Mouse (Mus musculus) liver, adult 2 months (tissue): ENCODE data around the gene Prune2. TPM values are rescaled to one million over a fixed set of nuclear protein-coding genes. Genes with fewer than 3 reads are reported as not detected.

Experiments
- DNase-seq: peaks from one replicate; pipeline ENCODE4 v3.0.0-alpha.2; 2011; ENCODE audit warnings: low read depth, low spot score; ENCODE audit errors: extremely low read depth
- H3K27ac ChIP-seq: fragments of 200-500 bp; replicated peaks from 2 replicates; pipeline ENCODE4 v1.5.1; 2012; ENCODE audit warnings: low read depth, mild to moderate bottlenecking, control low read depth, inconsistent platforms, low read length; ENCODE audit not compliant: insufficient read depth
- H3K27me3 ChIP-seq: fragments of 200-500 bp; 2 replicates; pipeline ENCODE4 v1.6.1; 2012; ENCODE audit warnings: mild to moderate bottlenecking, moderate library complexity, low read length, inconsistent platforms; ENCODE audit not compliant: control insufficient read depth, insufficient read depth
- H3K36me3 ChIP-seq: fragments of 200-500 bp; 2 replicates; pipeline ENCODE4 v1.6.1; 2012; ENCODE audit warnings: low read length, inconsistent platforms; ENCODE audit not compliant: control insufficient read depth, insufficient read depth
- H3K4me1 ChIP-seq: fragments of 200-500 bp; 2 replicates; pipeline ENCODE4 v1.6.1; 2011; ENCODE audit warnings: low read length; ENCODE audit not compliant: control insufficient read depth, insufficient read depth
- H3K4me3 ChIP-seq: fragments of 200-500 bp; 2 replicates; pipeline ENCODE4 v1.5.1; 2011; ENCODE audit warnings: low read depth, mild to moderate bottlenecking, control low read depth, low read length, moderate library complexity; ENCODE audit not compliant: insufficient read depth
- H3K79me2 ChIP-seq: fragments of 200-500 bp; 2 replicates; pipeline ENCODE4 v1.6.1; 2012; ENCODE audit warnings: inconsistent platforms, mild to moderate bottlenecking, low read length, moderate library complexity; ENCODE audit not compliant: control insufficient read depth, insufficient read depth
- H3K9ac ChIP-seq: fragments of 200-500 bp; 2 replicates; pipeline ENCODE4 v1.6.1; 2012; ENCODE audit warnings: low read depth, mild to moderate bottlenecking, control low read depth, inconsistent platforms, low read length
- CTCF ChIP-seq: fragments of 200-500 bp; IDR thresholded peaks from 2 replicates; pipeline ENCODE4 v1.5.1; 2011; ENCODE audit warnings: low read depth, low read length, control low read depth
- POLR2A ChIP-seq: fragments of 200-500 bp; IDR thresholded peaks from 2 replicates; pipeline ENCODE4 v1.6.1; 2011; ENCODE audit warnings: low read length, control low read depth; ENCODE audit not compliant: insufficient read depth; ENCODE audit errors: extremely low read depth
- WGBS: fragments of 180-500 bp; shearing (Covaris S2); methylation state at CpG from one replicate; pipeline ENCODE4 v1.1.7; 2018; 5-methylcytosine and 5-hydroxymethylcytosine counted together
- polyA plus RNA-seq: library from polyadenylated mRNA; depleted of rRNA; stranded (reverse); fragments of >200 nt; gene quantifications from 2 replicates; pipeline ENCODE4 v1.2.3, GENCODE M21; 2012
- total RNA-seq: library from RNA; depleted of rRNA; stranded (reverse); fragments of >200 nt; gene quantifications from 2 replicates; pipeline ENCODE4 v1.2.3, GENCODE M21; 2014

Gene Prune2
- total and polyA plus RNA-seq, 2 experiments: 0.06 to 0.55 TPM

DNA sequence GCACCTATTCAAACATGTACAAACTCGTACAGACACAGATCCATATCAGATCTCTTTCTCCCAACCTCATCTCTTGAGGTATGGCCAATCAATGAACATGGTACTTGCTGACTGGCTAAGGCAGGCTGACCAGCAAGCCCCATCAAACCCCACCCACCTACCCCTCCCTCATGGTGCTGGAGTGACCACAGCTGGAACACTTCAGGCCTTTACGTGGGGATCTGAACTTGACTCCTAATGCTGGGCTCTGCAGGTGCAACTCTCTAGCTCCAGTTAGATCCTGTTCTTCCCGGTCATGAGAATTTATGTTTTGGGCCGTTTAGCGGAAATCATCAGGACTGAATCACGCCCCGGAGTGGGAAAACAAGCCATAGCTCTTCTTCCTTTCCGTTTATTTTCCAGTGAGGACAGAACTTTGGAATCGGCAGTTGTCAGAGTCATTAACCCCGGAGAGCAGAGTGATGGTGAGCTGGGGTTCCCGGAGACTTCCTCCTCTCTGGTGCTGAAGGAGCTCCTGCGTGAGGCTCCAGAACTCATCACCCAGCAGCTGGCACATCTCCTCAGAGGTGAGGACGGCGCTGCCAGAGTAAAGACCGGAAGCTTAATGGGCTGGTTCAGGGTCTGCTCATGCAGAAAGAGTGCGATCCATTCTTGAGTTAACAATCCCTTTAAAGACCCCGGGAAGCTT, 50.4 kb downstream of the Prune2 start:
- no peak for DNase-seq
- Histone ChIP-seq H3K4me1 (no peaks in the 10 kb centered on the region), H3K36me3 (no peaks in the 10 kb centered on the region), H3K27me3 (no peaks in the 10 kb centered on the region), H3K9ac (no peak overlapping the region), H3K27ac (no peak overlapping the region), H3K79me2 (no peaks in the 10 kb centered on the region), H3K4me3 (no peak overlapping the region)
- 73% methylated on average over 17 of the region's 17 CpGs for WGBS
- no peak for TF ChIP-seq CTCF
- no peak for TF ChIP-seq POLR2A

DNA sequence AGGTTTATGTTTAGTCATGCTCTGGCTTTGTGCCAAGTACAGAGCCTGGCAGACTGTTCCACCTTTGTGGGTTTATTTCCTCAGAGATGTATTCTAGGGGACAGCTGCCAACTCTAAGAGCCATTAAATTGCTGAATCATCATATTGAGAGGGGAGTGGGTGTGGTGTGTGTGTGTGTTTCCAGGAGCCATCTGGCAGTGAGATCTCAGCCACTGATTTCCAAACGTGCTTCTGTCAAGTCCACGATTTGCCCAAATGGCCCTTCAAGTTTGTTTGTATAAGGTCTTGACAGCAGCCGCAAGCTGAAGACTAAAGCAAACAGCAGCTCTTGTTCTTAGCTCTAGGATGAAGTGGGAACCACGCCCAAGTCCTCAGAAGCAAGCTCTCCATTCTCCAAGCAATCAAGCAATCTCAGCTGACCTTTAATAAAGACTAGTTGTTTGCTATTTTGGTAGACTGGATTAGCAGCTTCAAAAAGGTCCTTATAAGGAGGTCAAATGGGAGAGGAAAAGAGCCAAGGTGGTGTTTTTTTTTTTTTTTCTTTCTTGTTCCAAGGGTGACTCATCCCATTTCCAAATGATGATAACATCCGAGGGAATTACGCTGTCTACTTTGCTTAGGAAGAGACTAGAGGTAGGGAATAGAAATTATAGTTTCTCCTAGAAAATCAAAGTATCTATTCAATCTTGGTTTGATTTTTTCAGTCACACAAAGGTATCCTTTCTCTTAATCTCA, 55.5 kb downstream of the Prune2 start:
- Histone ChIP-seq H3K9ac (no peak overlapping the region), H3K27ac (no peak overlapping the region), H3K4me3 (no peak overlapping the region), H3K4me1 (no peaks in the 10 kb centered on the region), H3K27me3 (no peaks in the 10 kb centered on the region), H3K79me2 (no peaks in the 10 kb centered on the region), H3K36me3 (no peaks in the 10 kb centered on the region)
- peak; percentile 1 for DNase-seq
- TF ChIP-seq CTCF (no peak), POLR2A (no peak)
- 19% methylated on average over 6 of the region's 6 CpGs for WGBS

DNA sequence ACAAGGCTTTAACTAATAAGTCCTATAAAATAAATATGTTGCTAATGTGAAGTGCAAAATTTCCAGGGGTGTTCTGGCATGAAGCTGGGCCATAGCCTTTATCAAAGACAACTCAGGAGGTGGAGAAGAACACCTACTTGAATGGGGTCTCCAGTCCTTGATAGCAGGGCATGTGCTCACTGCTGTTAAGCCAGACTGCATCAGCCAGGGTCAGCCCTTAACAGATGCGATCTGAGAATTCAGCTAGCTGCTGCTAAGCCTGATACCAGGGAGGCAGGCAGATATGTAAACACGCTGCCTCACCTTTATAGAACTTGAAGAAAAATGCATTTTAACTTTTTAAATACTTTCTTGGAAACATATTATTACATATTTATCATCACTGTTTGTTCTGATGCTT, 57.2 kb downstream of the Prune2 start:
- TF ChIP-seq CTCF: no peak
- TF ChIP-seq POLR2A: no peak
- DNase-seq: no peak
- Histone ChIP-seq H3K9ac (no peak overlapping the region), H3K36me3 (no peaks in the 10 kb centered on the region), H3K79me2 (no peaks in the 10 kb centered on the region), H3K4me3 (no peak overlapping the region), H3K4me1 (no peaks in the 10 kb centered on the region), H3K27me3 (no peaks in the 10 kb centered on the region), H3K27ac (no peak overlapping the region)
- WGBS: 56% methylated on average over 2 of the region's 2 CpGs

DNA sequence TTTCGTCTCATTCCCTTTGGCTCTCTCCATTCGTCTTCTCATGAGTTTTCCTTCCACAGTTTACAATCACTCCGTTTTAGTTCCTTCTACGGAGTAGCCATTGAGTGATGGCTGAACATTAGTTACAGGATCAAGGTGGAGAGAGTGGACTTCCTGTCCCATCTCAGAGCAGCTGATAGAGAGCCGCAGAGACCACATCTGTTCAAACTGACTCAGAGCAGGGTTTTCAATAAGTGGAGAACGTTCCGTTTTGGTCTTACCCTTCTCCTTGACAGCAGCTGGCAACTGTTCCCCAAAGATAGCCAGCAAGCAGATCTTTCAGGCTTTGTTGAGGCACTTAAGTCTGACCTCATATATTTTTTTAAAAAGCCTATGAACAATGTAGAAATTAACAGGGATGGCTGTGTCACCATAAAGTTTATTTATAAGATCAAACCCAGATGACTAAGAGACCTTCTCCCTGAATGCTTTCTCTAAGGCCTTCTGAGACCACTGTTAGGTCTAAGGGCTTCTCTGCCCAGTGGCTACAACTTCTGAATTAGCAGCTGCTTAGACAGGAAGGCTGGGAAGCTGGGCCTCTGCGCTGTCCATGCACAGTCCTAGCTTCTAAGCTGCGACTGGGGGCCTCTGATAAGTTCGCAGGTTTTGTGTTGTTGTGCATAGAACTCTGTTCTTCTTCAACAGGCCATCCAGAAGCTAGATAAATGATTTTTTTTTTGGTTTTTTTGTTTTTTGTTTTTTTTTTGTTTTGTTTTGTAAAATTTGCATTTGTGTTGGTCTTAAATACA, 58.6 kb downstream of the Prune2 start:
- H3K4me1 ChIP-seq: no peaks in the 10 kb centered on the region
- TF ChIP-seq POLR2A: no peak
- TF ChIP-seq CTCF: no peak
- no peaks in the 10 kb centered on the region for H3K79me2 ChIP-seq
- no peak overlapping the region for H3K9ac ChIP-seq
- DNase-seq: no peak
- no peaks in the 10 kb centered on the region for H3K27me3 ChIP-seq
- H3K27ac ChIP-seq: no peak overlapping the region
- no peak overlapping the region for H3K4me3 ChIP-seq
- no peaks in the 10 kb centered on the region for H3K36me3 ChIP-seq
- WGBS: 71% methylated on average over 10 of the region's 10 CpGs

DNA sequence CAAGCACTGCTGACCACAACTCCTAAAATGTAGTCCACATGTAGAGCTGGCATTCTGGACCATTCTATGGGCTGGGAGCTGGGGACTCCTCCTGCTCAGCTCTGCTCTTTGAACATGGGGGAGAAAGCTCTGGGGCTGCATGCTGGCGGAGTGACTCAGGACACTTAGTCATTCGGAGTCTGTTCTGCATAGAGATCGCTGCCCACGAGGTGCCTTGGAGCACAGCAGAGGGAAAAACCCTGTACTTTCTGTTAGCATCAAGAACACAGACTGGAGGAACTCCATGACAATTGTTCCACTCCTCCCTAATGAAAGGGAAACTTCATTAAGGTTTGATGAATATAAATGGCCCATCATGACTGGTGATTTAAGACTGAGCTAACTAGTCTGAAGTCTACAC, 68.8 kb downstream of the Prune2 start:
- no peak for DNase-seq
- no peaks in the 10 kb centered on the region for H3K36me3 ChIP-seq
- H3K27ac ChIP-seq: no peak overlapping the region
- no peaks in the 10 kb centered on the region for H3K79me2 ChIP-seq
- no peak overlapping the region for H3K4me3 ChIP-seq
- 84% methylated on average over 4 of the region's 4 CpGs for WGBS
- no peaks in the 10 kb centered on the region for H3K4me1 ChIP-seq
- no peak overlapping the region for H3K9ac ChIP-seq
- no peak for TF ChIP-seq CTCF
- TF ChIP-seq POLR2A: no peak
- no peaks in the 10 kb centered on the region for H3K27me3 ChIP-seq
